Mouse (Mus musculus) MEL (cell line): Measurements from ENCODE around the gene Cebpzos. TPM values are rescaled to one million over a fixed set of nuclear protein-coding genes. Genes with fewer than 3 reads are reported as not detected.

Experiments used
- DNase-seq: peaks from one replicate; pipeline ENCODE4 v3.0.0; 2011; ENCODE audit warnings: low read depth, low spot score
- H3K27ac ChIP-seq: 2 replicates; pipeline ENCODE4 v1.5.1; 2012; ENCODE audit warnings: low read depth, mild to moderate bottlenecking, control low read depth, low read length, moderate library complexity; ENCODE audit not compliant: control insufficient read depth
- H3K27me3 ChIP-seq, 2 experiments: fragments of 150-350 bp in 1 of 2; sonication (generic) in 1 of 2; 2 replicates each; pipeline ENCODE4 v1.6.1; 2012; ENCODE audit warnings: low read length in 2 of 2, mild to moderate bottlenecking in 2 of 2, improper control_type of control experiment in 1 of 2, moderate library complexity in 1 of 2; ENCODE audit not compliant: insufficient read depth in 2 of 2, control insufficient read depth in 1 of 2
- H3K36me3 ChIP-seq, 2 experiments: 2 replicates each; pipeline ENCODE4 v1.6.1; 2012 to 2014; ENCODE audit warnings: low read length in 2 of 2, improper control_type of control experiment in 1 of 2, inconsistent platforms in 1 of 2, mild to moderate bottlenecking in 1 of 2; ENCODE audit not compliant: insufficient read depth in 2 of 2, control insufficient read depth in 1 of 2
- H3K4me1 ChIP-seq, 2 experiments: fragments of 150-350 bp in 1 of 2; sonication (generic) in 1 of 2; 2 replicates each; pipeline ENCODE4 v1.6.1; 2012; ENCODE audit warnings: low read length in 2 of 2, improper control_type of control experiment in 1 of 2, mild to moderate bottlenecking in 1 of 2; ENCODE audit not compliant: insufficient read depth in 2 of 2, control insufficient read depth in 1 of 2
- H3K4me3 ChIP-seq, 2 experiments: fragments of 150-350 bp in 1 of 2; sonication (generic) in 1 of 2; 2 replicates each; pipeline ENCODE4 v1.5.1; 2012; ENCODE audit warnings: low read depth in 2 of 2, low read length in 2 of 2, mild to moderate bottlenecking in 2 of 2, moderate library complexity in 2 of 2, control low read depth in 1 of 2, improper control_type of control experiment in 1 of 2; ENCODE audit not compliant: control insufficient read depth in 1 of 2, insufficient read depth in 1 of 2
- H3K79me2 ChIP-seq: 2 replicates; pipeline ENCODE4 v1.6.1; 2012; ENCODE audit warnings: mild to moderate bottlenecking, low read length, moderate library complexity; ENCODE audit not compliant: control insufficient read depth, poor library complexity, insufficient read depth
- H3K9ac ChIP-seq: 2 replicates; pipeline ENCODE4 v1.6.1; 2012; ENCODE audit warnings: low read depth, mild to moderate bottlenecking, control low read depth, low read length, moderate library complexity; ENCODE audit not compliant: control insufficient read depth, poor library complexity, severe bottlenecking
- H3K9me3 ChIP-seq: fragments of 150-350 bp; sonication (generic); replicated peaks from 2 replicates; pipeline ENCODE4 v1.6.1; 2012; ENCODE audit warnings: mild to moderate bottlenecking, low read length, improper control_type of control experiment, moderate library complexity; ENCODE audit not compliant: insufficient read depth
- CTCF ChIP-seq, 3 experiments: IDR thresholded peaks in 2 of 3; conservative IDR thresholded peaks in 1 of 3; 2 replicates each; pipeline ENCODE4 v1.5.1; 2011 to 2012; ENCODE audit warnings: low read length in 3 of 3, low read depth in 2 of 3, mild to moderate bottlenecking in 2 of 3, improper control_type of control experiment in 1 of 3, inconsistent platforms in 1 of 3, mixed read lengths in 1 of 3, moderate library complexity in 1 of 3; ENCODE audit not compliant: control insufficient read depth in 1 of 3, insufficient read depth in 1 of 3, poor library complexity in 1 of 3, severe bottlenecking in 1 of 3
- ELF1 ChIP-seq: IDR thresholded peaks from 2 replicates; pipeline ENCODE4 v1.6.1; 2014; ENCODE audit warnings: low read depth, mild to moderate bottlenecking, inconsistent platforms, low read length, improper control_type of control experiment, moderate library complexity
- EP300 ChIP-seq, 2 experiments: IDR thresholded peaks; 2 replicates each; pipeline ENCODE4 v1.6.1; 2011; ENCODE audit warnings: improper control_type of control experiment in 2 of 2, low read length in 2 of 2, low read depth in 1 of 2, mild to moderate bottlenecking in 1 of 2
- GABPA ChIP-seq: IDR thresholded peaks from 2 replicates; pipeline ENCODE4 v1.6.1; 2012; ENCODE audit warnings: low read depth, mild to moderate bottlenecking, inconsistent platforms, low read length, improper control_type of control experiment, moderate library complexity
- JUND ChIP-seq: IDR thresholded peaks from 2 replicates; pipeline ENCODE4 v1.6.1; 2011; ENCODE audit warnings: low read depth, mild to moderate bottlenecking, improper control_type of control experiment, low read length
- MAZ ChIP-seq: IDR thresholded peaks from 2 replicates; pipeline ENCODE4 v1.6.1; 2012; ENCODE audit warnings: low read depth, mild to moderate bottlenecking, inconsistent platforms, low read length, improper control_type of control experiment
- MEF2A ChIP-seq: IDR thresholded peaks from 2 replicates; pipeline ENCODE4 v1.6.1; 2014; ENCODE audit warnings: low read depth, mild to moderate bottlenecking, inconsistent platforms, low read length, improper control_type of control experiment; ENCODE audit not compliant: poor library complexity, insufficient replicate concordance, severe bottlenecking; ENCODE audit errors: extremely low read depth
- MXI1 ChIP-seq: IDR thresholded peaks from 2 replicates; pipeline ENCODE4 v1.6.1; 2011; ENCODE audit warnings: mild to moderate bottlenecking, low read depth, low read length, improper control_type of control experiment
- MYB ChIP-seq: IDR thresholded peaks from 2 replicates; pipeline ENCODE4 v1.6.1; 2011; ENCODE audit warnings: mild to moderate bottlenecking, low read depth, low read length, improper control_type of control experiment
- MYC ChIP-seq: IDR thresholded peaks from 2 replicates; pipeline ENCODE4 v1.6.1; 2011; ENCODE audit warnings: low read depth, mild to moderate bottlenecking, low read length, improper control_type of control experiment, moderate library complexity
- NELFE ChIP-seq: IDR thresholded peaks from 2 replicates; pipeline ENCODE4 v1.6.1; 2011; ENCODE audit warnings: low read depth, low read length, improper control_type of control experiment
- NRF1 ChIP-seq: IDR thresholded peaks from 2 replicates; pipeline ENCODE4 v1.6.1; 2014; ENCODE audit warnings: low read depth, mild to moderate bottlenecking, inconsistent platforms, low read length, improper control_type of control experiment, moderate library complexity; ENCODE audit not compliant: poor library complexity, insufficient read depth, severe bottlenecking
- RAD21 ChIP-seq: IDR thresholded peaks from 2 replicates; pipeline ENCODE4 v1.6.1; 2011; ENCODE audit warnings: mild to moderate bottlenecking, low read depth, low read length, improper control_type of control experiment
- RCOR1 ChIP-seq: IDR thresholded peaks from 2 replicates; pipeline ENCODE4 v1.6.1; 2012; ENCODE audit warnings: low read depth, mild to moderate bottlenecking, inconsistent platforms, low read length, improper control_type of control experiment
- TBP ChIP-seq: IDR thresholded peaks from 2 replicates; pipeline ENCODE4 v1.8.0; 2011; ENCODE audit warnings: low read depth, low read length, improper control_type of control experiment
- UBTF ChIP-seq: IDR thresholded peaks from 2 replicates; pipeline ENCODE4 v1.6.1; 2012; ENCODE audit warnings: low read depth, mild to moderate bottlenecking, inconsistent platforms, low read length, improper control_type of control experiment, moderate library complexity, borderline replicate concordance; ENCODE audit not compliant: insufficient read depth
- ZMIZ1 ChIP-seq: IDR thresholded peaks from 2 replicates; pipeline ENCODE4 v1.6.1; 2012; ENCODE audit warnings: low read depth, mild to moderate bottlenecking, inconsistent platforms, low read length, improper control_type of control experiment, moderate library complexity
- ZNF384 ChIP-seq: IDR thresholded peaks from 2 replicates; pipeline ENCODE4 v1.6.1; 2012; ENCODE audit warnings: low read depth, mild to moderate bottlenecking, inconsistent platforms, low read length, improper control_type of control experiment
- polyA plus RNA-seq, 2 experiments: library from polyadenylated mRNA; stranded (reverse) in 1 of 2; unstranded in 1 of 2; fragments of >175 nt in 1 of 2; fragments of >200 nt in 1 of 2; gene quantifications; 2 replicates each; pipeline versions ENCODE4 v1.2.1 to v1.2.4; 2012; ENCODE audit warnings: low replicate concordance in 2 of 2, low read depth in 1 of 2; ENCODE audit not compliant: insufficient read length in 2 of 2, insufficient read depth in 1 of 2, missing spikeins in 1 of 2
- total RNA-seq: library from RNA; depleted of rRNA; stranded (reverse); fragments of 300-350 nt; gene quantifications from 2 replicates; pipeline ENCODE4 v1.2.3, GENCODE M21; 2012

The Cebpzos gene
- total and polyA plus RNA-seq, 3 experiments: 18.9 to 30.2 TPM; not detected in 1

DNA sequence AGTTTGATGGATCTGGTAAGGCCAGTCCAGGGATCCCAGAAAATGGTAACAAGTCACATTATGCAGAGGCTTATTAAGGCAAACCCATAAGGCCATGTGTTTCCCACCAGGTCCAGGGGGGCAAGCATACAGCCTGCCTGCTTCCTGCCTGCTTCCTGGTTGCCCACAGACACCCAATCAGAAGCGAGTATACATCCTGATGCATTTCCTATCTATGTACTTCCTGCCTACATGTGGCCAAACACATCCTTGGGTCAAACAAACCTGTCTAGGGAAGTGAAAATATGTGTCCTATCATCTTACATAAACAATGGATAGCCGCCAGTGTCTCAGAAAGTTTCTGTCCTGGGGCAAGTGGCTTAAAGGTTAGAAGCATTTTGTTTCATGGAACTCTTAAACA, 13.1 kb upstream of the Cebpzos start:
- Histone ChIP-seq H3K79me2 (no peaks in the 10 kb centered on the region), H3K27me3 (no peaks in the 10 kb centered on the region), H3K9me3 (no peaks in the 10 kb centered on the region), H3K9ac (no peak overlapping the region), H3K36me3 (no peaks in the 10 kb centered on the region), H3K4me1 (no peaks in the 10 kb centered on the region), H3K4me3 (no peak overlapping the region), H3K27ac (no peak overlapping the region)
- TF ChIP-seq ELF1: peak; percentile 43; the same call in 1 of the 2 replicates
- TF ChIP-seq TBP: no peak
- no peak for TF ChIP-seq JUND
- DNase-seq: peak; percentile 17

DNA sequence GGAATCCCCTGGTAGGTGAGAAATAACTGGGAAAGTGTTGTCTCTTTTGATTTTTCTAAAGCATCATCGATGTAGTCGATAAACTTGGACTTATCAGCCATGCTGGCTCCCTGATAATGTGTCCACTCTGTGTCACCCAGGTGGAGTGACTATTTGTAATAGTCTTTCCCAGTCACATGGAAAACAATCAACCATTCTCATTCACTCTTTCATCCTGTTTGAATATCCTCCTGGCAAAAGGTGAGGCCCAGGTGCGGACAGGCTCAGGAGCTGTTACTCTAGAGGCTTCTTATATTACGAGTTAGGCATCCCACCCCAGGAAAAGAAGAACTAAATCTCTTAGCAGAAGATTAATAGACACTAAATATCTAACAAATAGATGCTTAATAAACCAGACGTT, 9.4 kb upstream of the Cebpzos start, which contains the start of gene Sult6b1:
TSS of gene Sult6b1 (minus strand) at position 101 of the 400 bp plus-strand sequence.
- Histone ChIP-seq H3K9me3 (no peaks in the 10 kb centered on the region), H3K27ac (no peak within 1 kb of the TSS), H3K4me3 (no peak within 1 kb of the TSS), H3K27me3 (no peaks in the 10 kb centered on the region), H3K4me1 (no peaks in the 10 kb centered on the region), H3K79me2 (no peaks in the 10 kb centered on the region), H3K9ac (no peak within 1 kb of the TSS), H3K36me3 (peaks cover 0 to 4% of the 10 kb centered on the region in 2 experiments; a peak in 2 of 4 replicates)
- DNase-seq: no peak
- TF ChIP-seq RAD21 (no peak), CTCF (IDR thresholded peaks at IDR 0.05 in 2 of 3, conservative IDR thresholded peaks at IDR 0.05 in 1 of 3; ENCODE audit: control insufficient read depth in 1 of 3, insufficient read depth in 1 of 3, low read depth in 2 of 3, low read length in 3 of 3, poor library complexity in 1 of 3, severe bottlenecking in 1 of 3) (no peak), MYB (no peak), ELF1 (no peak), GABPA (no peak), ZMIZ1 (no peak), MAZ (no peak), RCOR1 (no peak), MEF2A (no peak), NRF1 (no peak), MYC (no peak), EP300 (IDR thresholded peaks at IDR 0.05; ENCODE audit: low read depth in 1 of 2, low read length in 2 of 2) (no peak), UBTF (no peak), ZNF384 (no peak), MXI1 (no peak), NELFE (no peak), JUND (no peak)
